Mouse (Mus musculus): Measurements from ENCODE around the gene Hdgfl3. TPM values are rescaled to one million over a fixed set of nuclear protein-coding genes. Genes with fewer than 3 reads are reported as not detected.

The Hdgfl3 gene
- polyA plus RNA-seq, 1 experiment from 2014 or later, result 0.39 TPM

DNA sequence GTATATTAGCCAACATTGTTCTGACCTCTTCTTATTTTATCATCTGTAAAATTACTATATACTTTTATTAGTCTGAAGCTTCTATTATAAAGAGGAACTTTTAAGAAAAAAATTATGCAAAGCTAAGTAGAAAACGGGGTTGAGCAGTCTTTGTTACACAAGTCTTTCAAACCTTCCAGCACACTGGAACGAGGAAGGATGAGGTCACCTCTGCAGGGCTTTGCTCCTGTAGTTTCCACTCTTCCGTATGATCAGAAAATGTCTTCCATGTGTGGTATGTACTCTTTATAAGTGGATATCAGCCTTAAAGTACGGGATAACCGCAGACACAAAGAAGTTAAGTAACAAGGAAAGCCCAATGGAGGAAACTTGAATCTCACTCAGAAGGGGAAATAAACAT lies 98.8 kb downstream of the Hdgfl3 start:
- Histone ChIP-seq H3K4me3 (ENCODE audit: low read depth, low read length) (no peak overlapping the region), H3K9me3 (replicated peaks; ENCODE audit: control insufficient read depth, low read length) (no peaks in the 10 kb centered on the region), H3K36me3 (ENCODE audit: control insufficient read depth, insufficient read depth) (no peaks in the 10 kb centered on the region), H3K27ac (ENCODE audit: low read length) (no peak overlapping the region), H3K4me2 (ENCODE audit: low read depth, low read length) (no peak overlapping the region), H3K9ac (ENCODE audit: low read depth, low read length) (no peak overlapping the region), H3K4me1 (ENCODE audit: control insufficient read depth, low read depth, low read length) (no peaks in the 10 kb centered on the region), H3K27me3 (ENCODE audit: control insufficient read depth, insufficient read depth, low read depth, low read length) (no peaks in the 10 kb centered on the region)
- ATAC-seq (ENCODE audit: low read depth), result no peak
- WGBS (ENCODE audit: insufficient replicate concordance), result 68% methylated on average over 5 of the region's 5 CpGs

- H3K4me3 ChIP-seq (ENCODE audit: low read depth, low read length), result no peak overlapping the region
- H3K9ac ChIP-seq (ENCODE audit: low read depth, low read length), result no peak overlapping the region
- no peak for ATAC-seq (ENCODE audit: low read depth)
- H3K27me3 ChIP-seq (ENCODE audit: control insufficient read depth, insufficient read depth, low read depth, low read length), result no peaks in the 10 kb centered on the region
- H3K9me3 ChIP-seq (replicated peaks; ENCODE audit: control insufficient read depth, low read length), result no peaks in the 10 kb centered on the region
- no peak overlapping the region for H3K4me2 ChIP-seq (ENCODE audit: low read depth, low read length)
- no peaks in the 10 kb centered on the region for H3K36me3 ChIP-seq (ENCODE audit: control insufficient read depth, insufficient read depth)
- no peak overlapping the region for H3K27ac ChIP-seq (ENCODE audit: low read length)
- peaks cover 2% of the 10 kb centered on the region for H3K4me1 ChIP-seq (ENCODE audit: control insufficient read depth, low read depth, low read length)
Observed at GRCm38 (mm10) chr7:81834847-81835246, 99.4 kb downstream of the Hdgfl3 start.

Other genes with a start within 250 kb of the Hdgfl3 start
- 2.8 and 3.3 TPM in 2 replicates for gene Homer2, start 226.9 kb downstream of the Hdgfl3 start, polyA plus RNA-seq (2015; fragmentation: Nextera tagmentation; extraction: Ambion mirVana)
- 52.9 and 62.2 TPM in 2 replicates for gene Ramac, start 171.5 kb downstream of the Hdgfl3 start, polyA plus RNA-seq (2015; fragmentation: Nextera tagmentation; extraction: Ambion mirVana)
- 19.0 and 19.2 TPM in 2 replicates for gene 3110040N11Rik, start 145.0 kb downstream of the Hdgfl3 start, polyA plus RNA-seq (2015; fragmentation: Nextera tagmentation; extraction: Ambion mirVana)
- gene Btbd1, start 105.0 kb downstream of the Hdgfl3 start, polyA plus RNA-seq (2015; fragmentation: Nextera tagmentation; extraction: Ambion mirVana), result 13.5 and 14.0 TPM in 2 replicates
- not detected in 2 replicates for gene Gm10160, start 78.7 kb downstream of the Hdgfl3 start, polyA plus RNA-seq (2015; fragmentation: Nextera tagmentation; extraction: Ambion mirVana)
- gene Tm6sf1, start 75.5 kb downstream of the Hdgfl3 start, polyA plus RNA-seq (2015; fragmentation: Nextera tagmentation; extraction: Ambion mirVana), result 9.6 and 10.4 TPM in 2 replicates
- 0.35 and 0.39 TPM in 2 replicates for gene Bnc1, start 57.8 kb upstream of the Hdgfl3 start, polyA plus RNA-seq (2015; fragmentation: Nextera tagmentation; extraction: Ambion mirVana)
- 0.16 and 0.19 TPM in 2 replicates for gene Sh3gl3, start 239.4 kb upstream of the Hdgfl3 start, polyA plus RNA-seq (2015; fragmentation: Nextera tagmentation; extraction: Ambion mirVana)

Measured in liver, embryonic 16.5 days (tissue).